Mouse (Mus musculus): Measurements from ENCODE around the gene Bmi1.

GRCm38 (mm10) chr2:18714337-18714736 lies 37.5 kb downstream of the Bmi1 start:
- TF ChIP-seq CTCF (IDR thresholded peaks at IDR 0.05; ENCODE audit: low read depth) (no peak), EP300 (optimal IDR thresholded peaks at IDR 0.05) (no peak)
